Mouse (Mus musculus) thymus, adult 2 months (tissue): ENCODE measurements around the gene B3galnt2.

ENCODE experiments used
- CTCF ChIP-seq: fragments of 200-500 bp; IDR thresholded peaks from 2 replicates; pipeline ENCODE4 v1.5.1; 2012; ENCODE audit warnings: mild to moderate bottlenecking, control low read depth, low read length, moderate library complexity, borderline replicate concordance; ENCODE audit not compliant: control insufficient read depth, poor library complexity, insufficient read depth; ENCODE audit errors: extremely low read depth
- POLR2A ChIP-seq: fragments of 200-500 bp; IDR thresholded peaks from 2 replicates; pipeline ENCODE4 v1.6.1; 2012; ENCODE audit warnings: mild to moderate bottlenecking, low read length, control low read depth, moderate library complexity; ENCODE audit not compliant: control insufficient read depth, poor library complexity, insufficient read depth; ENCODE audit errors: extremely low read depth

GRCm38 (mm10) chr13:13968629-13969111 lies 14.4 kb downstream of the B3galnt2 start:
- no peak for TF ChIP-seq CTCF
- no peak for TF ChIP-seq POLR2A
